Mouse (Mus musculus): ENCODE measurements around the gene Phf21b. TPM values are rescaled to one million over a fixed set of nuclear protein-coding genes. Genes with fewer than 3 reads are reported as not detected.
A peak's percentile ranks its signal among the peaks of the same experiment; 100 is the strongest.

Phf21b gene
- polyA plus RNA-seq, 1 experiment from 2014 or later = 4.4 TPM

GRCm38 (mm10) chr15:84818284-84818683 lies 37.6 kb downstream of the Phf21b start:
- no peak for ATAC-seq (replicated peaks; ENCODE audit: insufficient number of reproducible peaks, low FRiP score, low TSS enrichment, low read depth)
- H3K9me3 ChIP-seq (replicated peaks; ENCODE audit: control insufficient read depth, low read length) = no peaks in the 10 kb centered on the region
- no peaks in the 10 kb centered on the region; the same call in 1 of the 2 replicates for H3K36me3 ChIP-seq (replicated peaks; ENCODE audit: control insufficient read depth, insufficient read depth, low read depth, low read length)

GRCm38 (mm10) chr15:84817589-84817988 lies 38.3 kb downstream of the Phf21b start:
- no peak overlapping the region for H3K9ac ChIP-seq (replicated peaks; ENCODE audit: low read length)
- H3K4me2 ChIP-seq (ENCODE audit: low read depth, low read length) = no peak overlapping the region
- no peak for DNase-seq (ENCODE audit: low spot score)
- no peak for ATAC-seq (replicated peaks; ENCODE audit: insufficient number of reproducible peaks, low FRiP score, low TSS enrichment, low read depth)
- H3K36me3 ChIP-seq (replicated peaks; ENCODE audit: control insufficient read depth, insufficient read depth, low read depth, low read length) = no peaks in the 10 kb centered on the region; the same call in 1 of the 2 replicates
- no peaks in the 10 kb centered on the region for H3K27me3 ChIP-seq (ENCODE audit: control insufficient read depth, insufficient read depth, low read length)
- H3K9me3 ChIP-seq (replicated peaks; ENCODE audit: control insufficient read depth, low read length) = no peaks in the 10 kb centered on the region
- no peak overlapping the region for H3K4me3 ChIP-seq (ENCODE audit: low read depth, low read length)
- WGBS = 73% methylated on average over 3 of the region's 3 CpGs
- H3K27ac ChIP-seq (replicated peaks; ENCODE audit: low read depth, low read length) = no peak overlapping the region
- no peaks in the 10 kb centered on the region for H3K4me1 ChIP-seq (ENCODE audit: control insufficient read depth, insufficient read depth, low read length)

More at GRCm38 (mm10) chr15:84818284-84818683, 37.6 kb downstream of the Phf21b start:
- H3K27me3 ChIP-seq (ENCODE audit: control insufficient read depth, insufficient read depth, low read length) = no peaks in the 10 kb centered on the region
- no peak overlapping the region for H3K27ac ChIP-seq (replicated peaks; ENCODE audit: low read depth, low read length)
- no peak overlapping the region for H3K4me3 ChIP-seq (ENCODE audit: low read depth, low read length)
- H3K4me1 ChIP-seq (ENCODE audit: control insufficient read depth, insufficient read depth, low read length) = no peaks in the 10 kb centered on the region
- H3K4me2 ChIP-seq (ENCODE audit: low read depth, low read length) = no peak overlapping the region
- WGBS = 87% methylated on average over 11 of the region's 11 CpGs
- no peak for DNase-seq (ENCODE audit: low spot score)
- no peak overlapping the region for H3K9ac ChIP-seq (replicated peaks; ENCODE audit: low read length)

- DNase-seq (ENCODE audit: low spot score) (no peak), ATAC-seq (replicated peaks; ENCODE audit: insufficient number of reproducible peaks, low FRiP score, low TSS enrichment, low read depth) (no peak)
- Histone ChIP-seq H3K27ac (replicated peaks; ENCODE audit: low read depth, low read length) (no peak overlapping the region), H3K4me3 (ENCODE audit: low read depth, low read length) (no peak overlapping the region), H3K36me3 (replicated peaks; ENCODE audit: control insufficient read depth, insufficient read depth, low read depth, low read length) (no peaks in the 10 kb centered on the region; the same call in 1 of the 2 replicates), H3K4me1 (ENCODE audit: control insufficient read depth, insufficient read depth, low read length) (no peaks in the 10 kb centered on the region), H3K4me2 (ENCODE audit: low read depth, low read length) (no peak overlapping the region), H3K9ac (replicated peaks; ENCODE audit: low read length) (no peak overlapping the region), H3K9me3 (replicated peaks; ENCODE audit: control insufficient read depth, low read length) (no peaks in the 10 kb centered on the region), H3K27me3 (ENCODE audit: control insufficient read depth, insufficient read depth, low read length) (no peaks in the 10 kb centered on the region)
- 33% methylated on average over 4 of the region's 4 CpGs for WGBS
Observed at GRCm38 (mm10) chr15:84815171-84815570, 40.7 kb downstream of the Phf21b start.

GRCm38 (mm10) chr15:84812831-84813357 lies 43.0 kb downstream of the Phf21b start:
- Histone ChIP-seq H3K4me3 (ENCODE audit: low read depth, low read length) (no peak overlapping the region), H3K4me2 (ENCODE audit: low read depth, low read length) (no peak overlapping the region), H3K27me3 (ENCODE audit: control insufficient read depth, insufficient read depth, low read length) (no peaks in the 10 kb centered on the region), H3K4me1 (ENCODE audit: control insufficient read depth, insufficient read depth, low read length) (no peaks in the 10 kb centered on the region), H3K36me3 (replicated peaks; ENCODE audit: control insufficient read depth, insufficient read depth, low read depth, low read length) (no peaks in the 10 kb centered on the region; the same call in 1 of the 2 replicates), H3K27ac (replicated peaks; ENCODE audit: low read depth, low read length) (no peak overlapping the region), H3K9me3 (replicated peaks; ENCODE audit: control insufficient read depth, low read length) (no peaks in the 10 kb centered on the region), H3K9ac (replicated peaks; ENCODE audit: low read length) (no peak overlapping the region)
- no peak for ATAC-seq (replicated peaks; ENCODE audit: insufficient number of reproducible peaks, low FRiP score, low TSS enrichment, low read depth)
- DNase-seq (ENCODE audit: low spot score) = no peak
- WGBS = 84% methylated on average over 11 of the region's 11 CpGs

GRCm38 (mm10) chr15:84811126-84811525 lies 44.7 kb downstream of the Phf21b start:
- DNase-seq (ENCODE audit: low spot score) (no peak), ATAC-seq (replicated peaks; ENCODE audit: insufficient number of reproducible peaks, low FRiP score, low TSS enrichment, low read depth) (no peak)
- no peak overlapping the region for H3K9ac ChIP-seq (replicated peaks; ENCODE audit: low read length)
- no peaks in the 10 kb centered on the region for H3K9me3 ChIP-seq (replicated peaks; ENCODE audit: control insufficient read depth, low read length)
- WGBS = 79% methylated on average over 5 of the region's 5 CpGs
- no peaks in the 10 kb centered on the region; the same call in 1 of the 2 replicates for H3K36me3 ChIP-seq (replicated peaks; ENCODE audit: control insufficient read depth, insufficient read depth, low read depth, low read length)
- no peak overlapping the region for H3K4me2 ChIP-seq (ENCODE audit: low read depth, low read length)
- H3K4me1 ChIP-seq (ENCODE audit: control insufficient read depth, insufficient read depth, low read length) = no peaks in the 10 kb centered on the region
- H3K4me3 ChIP-seq (ENCODE audit: low read depth, low read length) = no peak overlapping the region
- H3K27ac ChIP-seq (replicated peaks; ENCODE audit: low read depth, low read length) = no peak overlapping the region
- no peaks in the 10 kb centered on the region for H3K27me3 ChIP-seq (ENCODE audit: control insufficient read depth, insufficient read depth, low read length)

- 84% methylated on average over 21 of the region's 21 CpGs for WGBS
- ATAC-seq (replicated peaks; ENCODE audit: insufficient number of reproducible peaks, low FRiP score, low TSS enrichment, low read depth) = no peak
- Histone ChIP-seq H3K4me3 (ENCODE audit: low read depth, low read length) (no peak overlapping the region), H3K4me2 (ENCODE audit: low read depth, low read length) (no peak overlapping the region), H3K36me3 (replicated peaks; ENCODE audit: control insufficient read depth, insufficient read depth, low read depth, low read length) (no peaks in the 10 kb centered on the region), H3K9ac (replicated peaks; ENCODE audit: low read length) (no peak overlapping the region), H3K4me1 (ENCODE audit: control insufficient read depth, insufficient read depth, low read length) (no peaks in the 10 kb centered on the region), H3K27me3 (ENCODE audit: control insufficient read depth, insufficient read depth, low read length) (no peaks in the 10 kb centered on the region), H3K27ac (replicated peaks; ENCODE audit: low read depth, low read length) (no peak overlapping the region), H3K9me3 (replicated peaks; ENCODE audit: control insufficient read depth, low read length) (no peaks in the 10 kb centered on the region)
- no peak for DNase-seq (ENCODE audit: low spot score)
Observed at GRCm38 (mm10) chr15:84809275-84809952, 46.4 kb downstream of the Phf21b start.

GRCm38 (mm10) chr15:84803685-84804084 lies 52.2 kb downstream of the Phf21b start:
- Histone ChIP-seq H3K9ac (replicated peaks; ENCODE audit: low read length) (no peak overlapping the region), H3K27ac (replicated peaks; ENCODE audit: low read depth, low read length) (no peak overlapping the region), H3K9me3 (replicated peaks; ENCODE audit: control insufficient read depth, low read length) (no peaks in the 10 kb centered on the region), H3K27me3 (ENCODE audit: control insufficient read depth, insufficient read depth, low read length) (no peaks in the 10 kb centered on the region), H3K36me3 (replicated peaks; ENCODE audit: control insufficient read depth, insufficient read depth, low read depth, low read length) (no peaks in the 10 kb centered on the region), H3K4me3 (ENCODE audit: low read depth, low read length) (no peak overlapping the region), H3K4me2 (ENCODE audit: low read depth, low read length) (no peak overlapping the region), H3K4me1 (ENCODE audit: control insufficient read depth, insufficient read depth, low read length) (no peaks in the 10 kb centered on the region)
- ATAC-seq (replicated peaks; ENCODE audit: insufficient number of reproducible peaks, low FRiP score, low TSS enrichment, low read depth) (no peak), DNase-seq (ENCODE audit: low spot score) (peak; percentile 43)
- WGBS = 55% methylated on average over 3 of the region's 3 CpGs

- Histone ChIP-seq H3K36me3 (replicated peaks; ENCODE audit: control insufficient read depth, insufficient read depth, low read depth, low read length) (no peaks in the 10 kb centered on the region; the same call in none of the 2 replicates), H3K4me2 (ENCODE audit: low read depth, low read length) (no peak overlapping the region), H3K27ac (replicated peaks; ENCODE audit: low read depth, low read length) (no peak overlapping the region), H3K9me3 (replicated peaks; ENCODE audit: control insufficient read depth, low read length) (no peaks in the 10 kb centered on the region), H3K4me1 (ENCODE audit: control insufficient read depth, insufficient read depth, low read length) (no peaks in the 10 kb centered on the region), H3K9ac (replicated peaks; ENCODE audit: low read length) (no peak overlapping the region), H3K27me3 (ENCODE audit: control insufficient read depth, insufficient read depth, low read length) (no peaks in the 10 kb centered on the region), H3K4me3 (ENCODE audit: low read depth, low read length) (no peak overlapping the region)
- DNase-seq (ENCODE audit: low spot score) (no peak), ATAC-seq (replicated peaks; ENCODE audit: insufficient number of reproducible peaks, low FRiP score, low TSS enrichment, low read depth) (no peak)
- WGBS = 90% methylated on average over 5 of the region's 5 CpGs
Observed at GRCm38 (mm10) chr15:84800132-84800531, 55.7 kb downstream of the Phf21b start.

Measured in embryonic facial prominence, embryonic 11.5 days (tissue).